Mouse (Mus musculus): ENCODE measurements at regions not wholly inside any gene's neighbourhood (a gene's known extent, or its start where the extent isn't known, plus 50 kb on each side); places are given as distances from the start of the nearest gene placed in this dataset.

GRCm38 (mm10) chr15:62246561-62247079 is 1323.8 kb upstream of the A1bg start:
- Histone ChIP-seq H3K27me3 (ENCODE audit: control insufficient read depth, insufficient read depth, low read length) (no peaks in the 10 kb centered on the region), H3K36me3 (ENCODE audit: control insufficient read depth, insufficient read depth, low read length) (0 out of 2 replicates have a peak, but pooled peaks cover 1% of the 10 kb centered on the region), H3K4me3 (ENCODE audit: extremely low read depth, insufficient read depth, insufficient read length) (no peak overlapping the region), H3K27ac (ENCODE audit: insufficient read depth, low read length) (no peak overlapping the region), H3K4me1 (ENCODE audit: control insufficient read depth, insufficient read depth, insufficient read length) (no peaks in the 10 kb centered on the region)
- DNase-seq (ENCODE audit: low read depth in 1 of 2, low spot score in 2 of 2), result no peak
- 86% methylated on average over 4 of the region's 4 CpGs for whole genome bisulfite sequencing
- TF ChIP-seq CTCF (IDR thresholded peaks at IDR 0.05; ENCODE audit: extremely low read depth, insufficient read depth, insufficient read length, insufficient replicate concordance) (no peak), POLR2A (IDR thresholded peaks at IDR 0.05; ENCODE audit: low read depth, low read length) (no peak)

GRCm38 (mm10) chr15:62245237-62245636 is 1322.4 kb upstream of the A1bg start:
- no peak for DNase-seq (ENCODE audit: low read depth in 1 of 2, low spot score in 2 of 2)
- Histone ChIP-seq H3K27ac (ENCODE audit: insufficient read depth, low read length) (no peak overlapping the region), H3K4me3 (ENCODE audit: extremely low read depth, insufficient read depth, insufficient read length) (no peak overlapping the region), H3K4me1 (ENCODE audit: control insufficient read depth, insufficient read depth, insufficient read length) (no peaks in the 10 kb centered on the region), H3K27me3 (ENCODE audit: control insufficient read depth, insufficient read depth, low read length) (no peaks in the 10 kb centered on the region), H3K36me3 (ENCODE audit: control insufficient read depth, insufficient read depth, low read length) (0 out of 2 replicates have a peak, but pooled peaks cover 1% of the 10 kb centered on the region)
- 76% methylated on average over 1 of the region's 1 CpGs for WGBS
- TF ChIP-seq POLR2A (IDR thresholded peaks at IDR 0.05; ENCODE audit: low read depth, low read length) (no peak), CTCF (IDR thresholded peaks at IDR 0.05; ENCODE audit: extremely low read depth, insufficient read depth, insufficient read length, insufficient replicate concordance) (no peak)

- TF ChIP-seq CTCF (IDR thresholded peaks at IDR 0.05; ENCODE audit: extremely low read depth, insufficient read depth, insufficient read length, insufficient replicate concordance) (no peak), POLR2A (IDR thresholded peaks at IDR 0.05; ENCODE audit: low read depth, low read length) (no peak)
- H3K27ac ChIP-seq (ENCODE audit: insufficient read depth, low read length), result no peak overlapping the region
- no peak for DNase-seq (ENCODE audit: low read depth in 1 of 2, low spot score in 2 of 2)
- H3K4me3 ChIP-seq (ENCODE audit: extremely low read depth, insufficient read depth, insufficient read length), result no peak overlapping the region
- no peaks in the 10 kb centered on the region for H3K4me1 ChIP-seq (ENCODE audit: control insufficient read depth, insufficient read depth, insufficient read length)
- 90% methylated on average over 3 of the region's 3 CpGs for WGBS
- H3K36me3 ChIP-seq (ENCODE audit: control insufficient read depth, insufficient read depth, low read length), result 0 out of 2 replicates have a peak, but pooled peaks cover 1% of the 10 kb centered on the region
- H3K27me3 ChIP-seq (ENCODE audit: control insufficient read depth, insufficient read depth, low read length), result no peaks in the 10 kb centered on the region
Observed at GRCm38 (mm10) chr15:62244819-62245218, 1322.0 kb upstream of the A1bg start.

GRCm38 (mm10) chr15:62240031-62240430 is 1317.2 kb upstream of the A1bg start:
- 0 out of 2 replicates have a peak, but pooled peaks cover 1% of the 10 kb centered on the region for H3K36me3 ChIP-seq (ENCODE audit: control insufficient read depth, insufficient read depth, low read length)
- H3K4me1 ChIP-seq (ENCODE audit: control insufficient read depth, insufficient read depth, insufficient read length), result no peaks in the 10 kb centered on the region
- no peak overlapping the region for H3K4me3 ChIP-seq (ENCODE audit: extremely low read depth, insufficient read depth, insufficient read length)
- 88% methylated on average over 3 of the region's 3 CpGs for WGBS
- H3K27me3 ChIP-seq (ENCODE audit: control insufficient read depth, insufficient read depth, low read length), result no peaks in the 10 kb centered on the region
- DNase-seq (ENCODE audit: low read depth in 1 of 2, low spot score in 2 of 2), result no peak
- no peak overlapping the region for H3K27ac ChIP-seq (ENCODE audit: insufficient read depth, low read length)
- TF ChIP-seq POLR2A (IDR thresholded peaks at IDR 0.05; ENCODE audit: low read depth, low read length), result no peak
- no peak for TF ChIP-seq CTCF (IDR thresholded peaks at IDR 0.05; ENCODE audit: extremely low read depth, insufficient read depth, insufficient read length, insufficient replicate concordance)

- no peaks in the 10 kb centered on the region for H3K27me3 ChIP-seq (ENCODE audit: control insufficient read depth, insufficient read depth, low read length)
- H3K4me3 ChIP-seq (ENCODE audit: extremely low read depth, insufficient read depth, insufficient read length), result no peak overlapping the region
- no peak for DNase-seq (ENCODE audit: low read depth in 1 of 2, low spot score in 2 of 2)
- no peaks in the 10 kb centered on the region for H3K36me3 ChIP-seq (ENCODE audit: control insufficient read depth, insufficient read depth, low read length)
- no peak overlapping the region for H3K27ac ChIP-seq (ENCODE audit: insufficient read depth, low read length)
- WGBS, result 88% methylated on average over 5 of the region's 5 CpGs
- no peaks in the 10 kb centered on the region for H3K4me1 ChIP-seq (ENCODE audit: control insufficient read depth, insufficient read depth, insufficient read length)
- no peak for TF ChIP-seq CTCF (IDR thresholded peaks at IDR 0.05; ENCODE audit: extremely low read depth, insufficient read depth, insufficient read length, insufficient replicate concordance)
- TF ChIP-seq POLR2A (IDR thresholded peaks at IDR 0.05; ENCODE audit: low read depth, low read length), result no peak
Observed at GRCm38 (mm10) chr15:62238503-62239045, 1315.8 kb upstream of the A1bg start.

GRCm38 (mm10) chr15:62236056-62236455 is 1313.2 kb upstream of the A1bg start:
- no peak for DNase-seq (ENCODE audit: low read depth in 1 of 2, low spot score in 2 of 2)
- Histone ChIP-seq H3K4me3 (ENCODE audit: extremely low read depth, insufficient read depth, insufficient read length) (no peak overlapping the region), H3K27me3 (ENCODE audit: control insufficient read depth, insufficient read depth, low read length) (no peaks in the 10 kb centered on the region), H3K4me1 (ENCODE audit: control insufficient read depth, insufficient read depth, insufficient read length) (no peaks in the 10 kb centered on the region), H3K27ac (ENCODE audit: insufficient read depth, low read length) (no peak overlapping the region), H3K36me3 (ENCODE audit: control insufficient read depth, insufficient read depth, low read length) (no peaks in the 10 kb centered on the region)
- WGBS, result 84% methylated on average over 2 of the region's 2 CpGs
- TF ChIP-seq CTCF (IDR thresholded peaks at IDR 0.05; ENCODE audit: extremely low read depth, insufficient read depth, insufficient read length, insufficient replicate concordance) (no peak), POLR2A (IDR thresholded peaks at IDR 0.05; ENCODE audit: low read depth, low read length) (no peak)

- Histone ChIP-seq H3K27ac (ENCODE audit: insufficient read depth, low read length) (no peak overlapping the region), H3K4me3 (ENCODE audit: extremely low read depth, insufficient read depth, insufficient read length) (no peak overlapping the region), H3K36me3 (ENCODE audit: control insufficient read depth, insufficient read depth, low read length) (no peaks in the 10 kb centered on the region), H3K4me1 (ENCODE audit: control insufficient read depth, insufficient read depth, insufficient read length) (no peaks in the 10 kb centered on the region), H3K27me3 (ENCODE audit: control insufficient read depth, insufficient read depth, low read length) (no peaks in the 10 kb centered on the region)
- TF ChIP-seq POLR2A (IDR thresholded peaks at IDR 0.05; ENCODE audit: low read depth, low read length) (no peak), CTCF (IDR thresholded peaks at IDR 0.05; ENCODE audit: extremely low read depth, insufficient read depth, insufficient read length, insufficient replicate concordance) (no peak)
- DNase-seq (ENCODE audit: low read depth in 1 of 2, low spot score in 2 of 2), result no peak
- 98% methylated on average over 4 of the region's 4 CpGs for WGBS
Observed at GRCm38 (mm10) chr15:62234182-62234760, 1311.5 kb upstream of the A1bg start.

Measured in spleen, adult 2 months (tissue).